Mouse (Mus musculus): ENCODE data around the gene Lmod2. TPM values are rescaled to one million over a fixed set of nuclear protein-coding genes. Genes with fewer than 3 reads are reported as not detected.

Lmod2 gene
- total RNA-seq, 2 experiments from 2014 or later: 105 to 286 TPM

DNA sequence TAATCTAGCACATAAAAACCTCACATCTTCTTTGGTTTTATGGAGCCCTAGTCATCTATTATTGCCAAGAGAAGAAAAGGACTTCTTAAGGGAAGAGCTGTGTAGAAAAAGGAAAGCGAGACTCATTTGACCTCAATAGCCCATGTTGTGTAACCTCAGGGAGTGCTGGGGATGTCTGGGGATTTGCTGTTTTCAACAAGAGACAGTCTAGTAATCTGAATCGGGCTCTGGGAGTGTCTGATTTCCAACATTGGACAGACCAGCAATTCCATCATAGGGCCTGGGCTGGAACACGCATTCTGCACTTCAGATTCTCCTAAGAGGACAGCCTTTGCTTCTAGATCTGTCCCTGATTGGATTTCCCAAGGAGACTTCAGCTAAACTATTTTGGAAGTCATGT is 14.1 kb upstream of the Lmod2 start:
- H3K27ac ChIP-seq: peak overlapping the region; percentile 75

DNA sequence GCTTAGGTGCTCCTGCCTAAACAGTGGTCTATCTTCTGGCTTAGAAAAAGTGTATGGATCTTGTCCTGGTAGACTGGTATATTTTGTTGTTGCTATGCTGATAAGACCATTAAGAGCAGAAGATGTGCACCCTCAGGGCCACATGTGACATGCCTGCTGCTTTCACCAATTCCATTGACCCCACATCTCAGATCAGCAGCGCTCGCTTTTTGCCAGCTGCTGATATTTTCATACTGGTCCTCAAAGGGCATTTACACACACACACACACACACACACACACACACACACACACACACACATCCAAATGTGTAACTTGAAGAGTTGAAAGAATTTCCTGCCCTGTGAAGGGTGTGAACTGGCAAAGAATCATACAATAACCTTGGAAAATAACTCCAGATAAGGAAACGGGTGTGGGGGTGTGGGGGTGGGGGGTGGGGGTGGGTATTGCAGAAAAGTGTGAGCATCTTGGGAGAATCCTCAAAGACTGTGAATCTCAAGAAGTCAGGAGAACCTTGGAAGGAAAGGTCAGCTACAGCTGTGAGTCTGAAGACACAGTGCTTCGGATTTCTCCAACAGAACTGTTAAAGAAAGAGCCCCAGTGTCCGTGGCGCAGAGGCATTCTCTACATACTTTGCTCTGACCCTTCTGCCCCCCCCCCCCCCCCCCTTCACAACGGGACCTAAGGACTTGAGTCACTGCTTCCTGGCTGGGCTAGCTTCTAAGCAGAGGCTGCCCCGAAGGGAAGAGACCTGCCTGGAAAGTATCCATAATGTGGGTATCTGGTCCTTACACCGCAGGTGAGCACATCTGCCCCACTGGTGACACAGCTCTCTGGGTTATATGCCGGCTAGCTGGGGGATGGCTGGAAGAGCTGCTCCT is 11.9 kb upstream of the Lmod2 start:
- intact Hi-C loops (cut with DNase I): no loop called here
- DNase-seq: no peak
- Histone ChIP-seq H3K4me3 (peak overlapping the region; percentile 48), H3K27ac (peak overlapping the region; percentile 84)
- no peak for TF ChIP-seq CTCF (IDR thresholded peaks at IDR 0.05)

More for the DNA sequence above, 14.1 kb upstream of the Lmod2 start:
- intact Hi-C loops (cut with DNase I): no loop called here
- no peak overlapping the region for H3K4me3 ChIP-seq
- DNase-seq: peak; percentile 67
- TF ChIP-seq CTCF (IDR thresholded peaks at IDR 0.05): no peak

DNA sequence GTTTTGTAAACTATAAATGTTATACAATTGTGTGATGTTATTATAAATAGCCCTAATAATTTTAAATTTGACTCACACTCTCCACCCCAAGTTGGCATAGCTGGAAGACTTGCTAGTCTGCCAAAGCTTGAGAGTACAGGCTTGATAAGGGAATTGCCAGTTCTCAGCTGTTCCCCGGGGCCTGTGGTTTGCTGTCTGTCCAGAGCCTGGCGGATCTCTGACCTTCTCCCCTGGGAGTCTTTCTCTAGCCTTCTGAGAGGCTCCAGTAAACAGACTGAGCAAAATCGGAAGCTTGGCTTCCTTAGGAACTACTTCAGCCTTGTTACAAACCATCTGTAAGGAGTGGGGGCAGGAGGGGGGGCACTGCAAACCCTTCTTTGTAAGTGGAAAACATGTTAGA is 10.7 kb upstream of the Lmod2 start:
- intact Hi-C loops (cut with DNase I): no loop called here
- TF ChIP-seq CTCF (IDR thresholded peaks at IDR 0.05): no peak
- peak; percentile 75 for DNase-seq
- H3K4me3 ChIP-seq: no peak overlapping the region; the same call in 1 of the 2 replicates
- peak overlapping the region; percentile 84 for H3K27ac ChIP-seq

GRCm38 (mm10) chr6:24590282-24590681 is 7.3 kb upstream of the Lmod2 start:
- Histone ChIP-seq H3K27ac (no peak overlapping the region), H3K4me3 (no peak overlapping the region)
- DNase-seq: no peak
- intact Hi-C loops (cut with DNase I): no loop called here
- TF ChIP-seq CTCF (IDR thresholded peaks at IDR 0.05): no peak

DNA sequence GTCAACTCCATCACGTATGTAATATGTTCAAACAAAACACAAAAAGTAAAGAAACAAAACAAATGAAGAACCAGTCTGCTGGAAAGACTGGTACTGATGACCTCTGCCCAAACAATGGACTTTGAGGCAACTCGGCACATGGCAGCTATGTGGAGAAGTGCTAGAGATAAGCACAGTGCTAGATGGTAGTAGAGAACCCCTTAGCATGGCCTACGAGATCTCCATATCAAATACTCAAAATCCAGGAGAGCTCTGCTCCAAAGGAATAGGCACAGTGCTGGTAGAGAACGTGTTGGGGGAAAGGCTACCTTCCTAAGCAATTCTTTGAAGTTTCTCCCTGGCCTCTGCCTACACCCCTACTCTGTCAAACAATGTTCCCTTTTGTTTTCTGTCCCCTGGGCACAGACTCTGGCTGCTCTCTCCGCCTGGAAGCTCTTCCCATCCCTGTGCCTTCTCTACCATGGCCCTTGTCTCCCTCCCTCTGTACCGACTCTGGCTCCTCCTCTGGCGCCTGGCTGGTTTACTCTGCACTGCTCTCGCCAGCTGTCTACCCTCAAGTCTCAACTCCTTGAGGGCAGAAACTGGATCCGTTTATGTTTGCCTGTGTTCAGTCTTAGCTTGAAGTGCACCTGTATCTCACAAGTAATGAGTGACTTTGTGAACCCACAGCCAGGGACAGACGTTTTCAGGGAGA is 5.9 kb upstream of the Lmod2 start:
- Histone ChIP-seq H3K27ac (no peak overlapping the region), H3K4me3 (no peak overlapping the region)
- DNase-seq: no peak
- intact Hi-C loops (cut with DNase I): no loop called here
- no peak for TF ChIP-seq CTCF (IDR thresholded peaks at IDR 0.05)

DNA sequence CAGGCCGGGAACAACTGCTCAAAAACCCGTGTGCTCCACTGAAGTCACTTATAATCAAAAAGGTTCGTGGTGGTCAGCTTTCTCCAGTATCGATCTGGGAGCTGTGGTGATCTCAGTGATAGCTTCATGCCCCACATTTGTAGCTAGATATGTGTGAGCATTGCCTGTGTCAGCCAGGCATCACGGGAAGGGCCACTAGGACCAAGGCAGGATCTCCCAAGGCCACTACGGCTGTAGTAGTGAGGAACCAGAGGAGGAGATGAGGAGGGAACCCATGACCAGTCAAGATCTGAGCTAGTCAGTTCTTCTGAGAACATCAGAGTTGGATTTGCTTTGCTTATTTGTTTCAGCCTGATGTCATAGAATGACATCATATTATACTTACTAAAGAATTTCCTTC is 1.6 kb downstream of the Lmod2 start:
- DNase-seq: no peak
- peak overlapping the region; percentile 69 for H3K4me3 ChIP-seq
- TF ChIP-seq CTCF (IDR thresholded peaks at IDR 0.05): no peak
- H3K27ac ChIP-seq: peak overlapping the region; percentile 81
- intact Hi-C loops (cut with DNase I): no loop called here

GRCm38 (mm10) chr6:24599639-24600038 is 2.1 kb downstream of the Lmod2 start:
- DNase-seq: peak; percentile 58
- no peak for TF ChIP-seq CTCF (IDR thresholded peaks at IDR 0.05)
- intact Hi-C loops (cut with DNase I): no loop called here
- Histone ChIP-seq H3K4me3 (peak overlapping the region; percentile 69), H3K27ac (peak overlapping the region; percentile 81)

- intact Hi-C loops (cut with DNase I): no loop called here
- H3K27ac ChIP-seq: peak overlapping the region; percentile 81
- H3K4me3 ChIP-seq: peak overlapping the region; percentile 69
- no peak for TF ChIP-seq CTCF (IDR thresholded peaks at IDR 0.05)
- no peak for DNase-seq
Observed at GRCm38 (mm10) chr6:24600134-24600533, 2.6 kb downstream of the Lmod2 start.

- intact Hi-C loops (cut with DNase I): no loop called here
- H3K4me3 ChIP-seq: peak overlapping the region; percentile 69
- peak overlapping the region; percentile 81 for H3K27ac ChIP-seq
- TF ChIP-seq CTCF (IDR thresholded peaks at IDR 0.05): no peak
- no peak for DNase-seq
Observed at GRCm38 (mm10) chr6:24600726-24601125, 3.2 kb downstream of the Lmod2 start.

GRCm38 (mm10) chr6:24601668-24602067 is 4.1 kb downstream of the Lmod2 start:
- H3K27ac ChIP-seq: peak overlapping the region; percentile 81
- no peak for TF ChIP-seq CTCF (IDR thresholded peaks at IDR 0.05)
- intact Hi-C loops (cut with DNase I): no loop called here
- peak overlapping the region; percentile 69 for H3K4me3 ChIP-seq
- peak; percentile 65 for DNase-seq

DNA sequence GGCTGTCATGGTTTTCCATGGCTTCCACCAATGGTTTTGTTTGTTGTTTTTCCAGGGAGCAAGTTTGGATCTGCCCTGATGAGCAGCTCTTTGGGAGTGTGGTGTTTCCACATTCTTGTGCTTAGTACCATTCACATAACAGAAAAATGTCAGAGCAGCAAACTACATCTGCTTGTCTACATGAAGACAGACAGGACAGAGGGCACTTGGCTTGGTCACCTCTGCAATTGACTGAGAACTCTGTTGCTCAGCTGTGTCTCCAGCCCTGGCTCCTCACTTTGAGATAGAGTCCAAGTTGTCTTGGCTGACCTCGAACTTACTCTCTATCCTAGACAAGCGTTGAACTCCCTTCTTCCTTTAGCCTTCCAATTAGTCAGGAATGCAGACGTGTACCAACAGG is 4.8 kb downstream of the Lmod2 start:
- Histone ChIP-seq H3K4me3 (peak overlapping the region; percentile 69), H3K27ac (peak overlapping the region; percentile 69)
- TF ChIP-seq CTCF (IDR thresholded peaks at IDR 0.05): no peak
- DNase-seq: no peak
- intact Hi-C loops (cut with DNase I): no loop called here

- Histone ChIP-seq H3K4me3 (peak overlapping the region; percentile 69), H3K27ac (peak overlapping the region; percentile 69)
- DNase-seq: no peak
- intact Hi-C loops (cut with DNase I): no loop called here
- TF ChIP-seq CTCF (IDR thresholded peaks at IDR 0.05): no peak
Observed at GRCm38 (mm10) chr6:24602993-24603392, 5.4 kb downstream of the Lmod2 start.

DNA sequence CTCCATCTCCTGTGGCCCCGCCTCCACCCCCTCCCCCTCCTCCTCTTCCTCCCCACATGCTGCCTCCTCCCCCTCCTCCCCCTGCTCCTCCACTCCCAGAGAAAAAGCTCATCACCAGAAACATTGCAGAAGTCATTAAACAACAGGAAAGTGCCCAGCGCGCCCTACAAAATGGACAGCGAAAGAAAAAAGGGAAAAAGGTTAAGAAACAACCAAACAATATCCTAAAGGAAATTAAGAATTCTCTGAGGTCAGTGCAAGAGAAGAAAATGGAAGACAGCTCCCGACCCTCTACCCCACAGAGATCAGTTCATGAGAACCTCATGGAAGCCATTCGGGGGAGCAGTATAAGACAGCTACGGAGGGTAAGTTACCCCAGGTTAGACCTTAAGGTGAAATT is 6.7 kb downstream of the Lmod2 start:
- DNase-seq: no peak
- TF ChIP-seq CTCF (IDR thresholded peaks at IDR 0.05): no peak
- peak overlapping the region; percentile 31; the same call in 1 of the 2 replicates for H3K27ac ChIP-seq
- intact Hi-C loops (cut with DNase I): no loop called here
- H3K4me3 ChIP-seq: peak overlapping the region; percentile 45

Data from gastrocnemius, adult 2 months (tissue).